Comparison of ENCODE assay signal across 19 mouse cellular contexts in genomic region chr4:138584946-138585345, GRCm38 (mm10). TPM values are rescaled to one million over a fixed set of nuclear protein-coding genes. Genes with fewer than 3 reads are reported as not detected.
"Had no signal": no experiment of that assay in that cellular context is flagged by ENCODE, and none has a peak within 500 bp of the region (broad histone marks: within the 10 kb centered on the region; RNA-seq: fewer than 3 reads in every experiment).

No protein-coding gene starts in this region.

- H3K9ac ChIP-seq: kidney, embryonic 15.5 days; liver, embryonic 13.5 days; neural tube, embryonic 12.5 days; neural tube, embryonic 15.5 days had no signal

- H3K36me3 ChIP-seq: kidney, embryonic 15.5 days; liver, embryonic 13.5 days; neural tube, embryonic 12.5 days; neural tube, embryonic 15.5 days had no signal

- H3K4me1 ChIP-seq: liver, embryonic 13.5 days had no signal

- H3K4me2 ChIP-seq: kidney, embryonic 15.5 days; liver, embryonic 13.5 days; neural tube, embryonic 12.5 days; neural tube, embryonic 15.5 days had no signal

- H3K27me3 ChIP-seq: kidney, embryonic 15.5 days; liver, embryonic 13.5 days; neural tube, embryonic 12.5 days; neural tube, embryonic 15.5 days had no signal

- DNase-seq: kidney, adult 11 months; kidney, adult 8-10 months; kidney, postnatal 10 days; kidney, postnatal 36 days; liver, embryonic 13.5 days; lung, adult 2 months; lung, postnatal 14 days; lung, postnatal 4 days; right cerebral cortex, adult 18-20 months; right cerebral cortex, postnatal 14 days; right cerebral cortex, postnatal 4 days; thymus, adult 18-20 months; thymus, postnatal 36 days had no signal

- H3K9me3 ChIP-seq: kidney, embryonic 15.5 days; liver, embryonic 13.5 days; neural tube, embryonic 12.5 days; neural tube, embryonic 15.5 days had no signal

- H3K27ac ChIP-seq: kidney, embryonic 15.5 days; liver, embryonic 13.5 days; neural tube, embryonic 12.5 days; neural tube, embryonic 15.5 days had no signal

- H3K4me3 ChIP-seq: kidney, embryonic 15.5 days; liver, embryonic 13.5 days; neural tube, embryonic 12.5 days; neural tube, embryonic 15.5 days had no signal

RNA-seq across cellular contexts. Expression of gene Vwa5b1, which starts 50.7 kb away (rescaled TPM):
- total RNA-seq: liver, adult 2 months; megakaryocyte progenitor cell, adult 5-6 weeks had no signal
- polyA plus RNA-seq: liver, adult 2 months; liver, embryonic 13.5 days; liver, embryonic 16.5 days had no signal
